Mouse (Mus musculus) effector memory CD4-positive, alpha-beta T cell, adult 5 months (primary cell): ENCODE results near the gene Gm6121. TPM values are rescaled to one million over a fixed set of nuclear protein-coding genes. Genes with fewer than 3 reads are reported as not detected.

Experiments
- polyA plus RNA-seq: library from polyadenylated mRNA; unstranded; fragments of 100-300 nt; shearing (Covaris generic); gene quantifications from one replicate; pipeline ENCODE4 v1.2.1, GENCODE M21; 2017

Gm6121 gene
- not detected for polyA plus RNA-seq

GRCm38 (mm10) chrX:26935597-26935996 lies at the start of gene Gm6121:
TSS of gene Gm6121 (minus strand) at chrX:26935697.

Other genes starting within 250 kb of the Gm6121 start
- gene Gm14525, start 233.1 kb downstream of the Gm6121 start, polyA plus RNA-seq, result not detected